Mouse (Mus musculus): Measurements from ENCODE around the gene Lrrc15. TPM values are rescaled to one million over a fixed set of nuclear protein-coding genes. Genes with fewer than 3 reads are reported as not detected.

Lrrc15 gene
- total and polyA plus RNA-seq, 3 experiments = not detected

DNA sequence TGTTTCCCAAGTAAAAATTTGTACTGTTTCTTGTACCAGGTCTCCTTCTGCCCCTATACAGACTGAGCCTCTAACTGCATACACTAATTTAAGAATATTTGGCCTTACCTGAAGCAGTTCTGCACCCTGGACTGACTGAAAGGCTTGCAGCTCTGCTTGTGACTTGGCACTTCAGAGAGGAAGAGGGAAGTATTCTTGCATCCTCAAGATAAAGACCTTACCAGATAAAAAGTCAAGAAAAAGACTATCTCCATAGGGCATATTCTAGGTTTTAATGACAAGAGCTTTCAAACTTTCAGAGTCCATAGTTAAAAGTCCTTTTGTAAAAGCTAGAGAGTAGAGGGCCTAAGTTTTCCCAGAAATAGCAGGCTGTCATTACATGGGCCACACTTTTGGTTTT is 27.6 kb upstream of the Lrrc15 start, which contains the start of gene Gp5:
Gene Gp5 (minus strand): TSS at position 133 of the 400 bp plus-strand sequence.
- Histone ChIP-seq H3K4me3 (ENCODE audit: control insufficient read depth in 1 of 2, insufficient read depth in 1 of 2, low read depth in 2 of 2, low read length in 2 of 2) (peak within 1 kb of the TSS; percentile 75 to 79), H3K36me3 (ENCODE audit: control insufficient read depth in 1 of 2, insufficient read depth in 2 of 2, low read length in 2 of 2) (peaks cover 17 to 32% of the 10 kb centered on the region in 2 experiments), H3K27me3 (ENCODE audit: control insufficient read depth in 1 of 2, insufficient read depth in 2 of 2, low read length in 2 of 2) (no peaks in the 10 kb centered on the region), H3K9me3 (replicated peaks; ENCODE audit: insufficient read depth, low read length) (no peaks in the 10 kb centered on the region), H3K4me1 (ENCODE audit: control insufficient read depth in 1 of 2, insufficient read depth in 2 of 2, low read length in 2 of 2) (peaks cover 23 to 33% of the 10 kb centered on the region in 2 experiments), H3K27ac (ENCODE audit: control insufficient read depth, low read depth, low read length) (peak within 1 kb of the TSS; percentile 97), H3K79me2 (ENCODE audit: control insufficient read depth, insufficient read depth, low read length, poor library complexity) (peaks cover 31% of the 10 kb centered on the region), H3K9ac (ENCODE audit: control insufficient read depth, low read depth, low read length, poor library complexity, severe bottlenecking) (peak within 1 kb of the TSS; percentile 84)
- TF ChIP-seq ZKSCAN1 (IDR thresholded peaks at IDR 0.05; ENCODE audit: low read depth, low read length) (no peak), CTCF (IDR thresholded peaks at IDR 0.05 in 2 of 3, conservative IDR thresholded peaks at IDR 0.05 in 1 of 3; ENCODE audit: control insufficient read depth in 1 of 3, insufficient read depth in 1 of 3, low read depth in 2 of 3, low read length in 3 of 3, poor library complexity in 1 of 3, severe bottlenecking in 1 of 3) (no peak), BHLHE40 (IDR thresholded peaks at IDR 0.05; ENCODE audit: borderline replicate concordance, low read depth, low read length) (peak; percentile 83), CHD2 (IDR thresholded peaks at IDR 0.05; ENCODE audit: low read length) (peak; percentile 42; the same call in 1 of the 2 replicates), MAZ (IDR thresholded peaks at IDR 0.05; ENCODE audit: low read depth, low read length) (0 out of 2 replicates have a peak, but pooled peaks have one; percentile 8), GATA1 (IDR thresholded peaks at IDR 0.05; ENCODE audit: low read depth, low read length) (peak; percentile 100), TBP (IDR thresholded peaks at IDR 0.05; ENCODE audit: low read depth, low read length) (peak; percentile 93), NELFE (IDR thresholded peaks at IDR 0.05; ENCODE audit: low read depth, low read length) (peak; percentile 82), SIN3A (IDR thresholded peaks at IDR 0.05; ENCODE audit: low read length) (peak; percentile 94), TAL1 (IDR thresholded peaks at IDR 0.05; ENCODE audit: low read length) (peak; percentile 89), JUND (IDR thresholded peaks at IDR 0.05; ENCODE audit: low read depth, low read length) (peak; percentile 69), ELF1 (IDR thresholded peaks at IDR 0.05; ENCODE audit: low read depth, low read length) (peak; percentile 48; the same call in 1 of the 2 replicates), MXI1 (IDR thresholded peaks at IDR 0.05; ENCODE audit: low read depth, low read length) (peak; percentile 55; the same call in 1 of the 2 replicates), SMC3 (IDR thresholded peaks at IDR 0.05; ENCODE audit: low read depth, low read length) (no peak; the same call in 1 of the 2 replicates), RCOR1 (IDR thresholded peaks at IDR 0.05; ENCODE audit: low read depth, low read length) (peak; percentile 85), GABPA (IDR thresholded peaks at IDR 0.05; ENCODE audit: low read depth, low read length) (peak; percentile 68; the same call in 1 of the 2 replicates), ETS1 (IDR thresholded peaks at IDR 0.05; ENCODE audit: low read depth, low read length) (peak; percentile 90), ZNF384 (IDR thresholded peaks at IDR 0.05; ENCODE audit: low read depth, low read length) (peak; percentile 56), NRF1 (IDR thresholded peaks at IDR 0.05; ENCODE audit: insufficient read depth, low read depth, low read length, poor library complexity, severe bottlenecking) (no peak), KAT2A (conservative IDR thresholded peaks at IDR 0.05; ENCODE audit: low read depth, low read length) (0 out of 2 replicates have a peak, but pooled peaks have one; percentile 34), UBTF (IDR thresholded peaks at IDR 0.05; ENCODE audit: borderline replicate concordance, insufficient read depth, low read depth, low read length) (no peak), HCFC1 (IDR thresholded peaks at IDR 0.05; ENCODE audit: low read depth, low read length) (peak; percentile 63), EP300 (IDR thresholded peaks at IDR 0.05; ENCODE audit: low read depth in 1 of 2, low read length in 2 of 2) (peak; percentile 98 to 99), MYC (IDR thresholded peaks at IDR 0.05; ENCODE audit: low read depth, low read length) (peak; percentile 80; the same call in 1 of the 2 replicates), TCF12 (IDR thresholded peaks at IDR 0.05; ENCODE audit: low read depth, low read length) (peak; percentile 98), MAFK (IDR thresholded peaks at IDR 0.05; ENCODE audit: borderline replicate concordance, low read depth, low read length) (peak; percentile 81; the same call in 1 of the 2 replicates), USF2 (IDR thresholded peaks at IDR 0.05; ENCODE audit: borderline replicate concordance in 1 of 2, insufficient read depth in 1 of 2, low read depth in 1 of 2, low read length in 2 of 2) (no peak), POLR2A (IDR thresholded peaks at IDR 0.05; ENCODE audit: control insufficient read depth in 1 of 2, insufficient read depth in 1 of 2, low read depth in 1 of 2, low read length in 2 of 2, poor library complexity in 1 of 2) (peak; percentile 41 to 92; a peak in 3 of 4 replicates), MAX (IDR thresholded peaks at IDR 0.05; ENCODE audit: low read length) (0 out of 2 replicates have a peak, but pooled peaks have one; percentile 9), POLR2AphosphoS2 (IDR thresholded peaks at IDR 0.05; ENCODE audit: low read length) (peak; percentile 98), E2F4 (IDR thresholded peaks at IDR 0.05; ENCODE audit: borderline replicate concordance, low read depth, low read length) (no peak), USF1 (IDR thresholded peaks at IDR 0.05; ENCODE audit: low read depth, low read length) (no peak), ZC3H11A (IDR thresholded peaks at IDR 0.05; ENCODE audit: low read depth, low read length) (no peak), MEF2A (IDR thresholded peaks at IDR 0.05; ENCODE audit: extremely low read depth, insufficient replicate concordance, low read depth, low read length, poor library complexity, severe bottlenecking) (no peak), ZMIZ1 (IDR thresholded peaks at IDR 0.05; ENCODE audit: low read depth, low read length) (peak; percentile 96)
- DNase-seq (ENCODE audit: low read depth, low spot score) = peak; percentile 90

Data from MEL (cell line).